Mouse (Mus musculus): ENCODE data around the gene Hjurp. TPM values are rescaled to one million over a fixed set of nuclear protein-coding genes. Genes with fewer than 3 reads are reported as not detected.
"Not testable (repeated sequence)": the region's sequence is repeated elsewhere in the genome, so short reads cannot be mapped to it uniquely, and the experiment has no call there.

Hjurp gene
- total RNA-seq, 2 experiments from 2014 or later, result 124 to 130 TPM

DNA sequence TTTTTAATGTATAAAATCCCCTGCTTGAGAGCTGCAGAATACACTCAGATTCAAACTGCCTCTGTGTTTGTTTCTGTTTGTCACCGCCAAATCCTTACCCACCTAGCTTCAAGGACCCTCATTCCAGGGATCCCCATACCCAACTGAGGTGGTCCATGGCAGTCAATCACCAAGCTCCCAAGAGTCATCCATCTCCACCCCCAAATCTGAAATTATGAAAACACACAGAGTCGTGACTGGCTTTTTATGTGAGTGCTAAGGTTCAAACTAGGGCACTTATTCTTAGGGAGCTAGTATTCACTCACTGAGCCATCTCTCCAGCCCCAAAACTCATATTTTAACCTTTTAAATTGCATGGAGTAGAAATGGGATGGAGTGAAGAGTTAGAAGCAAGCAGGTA, 52.1 kb downstream of the Hjurp start:
- DNase-seq (ENCODE audit: low spot score in 2 of 2), result not testable (repeated sequence)

DNA sequence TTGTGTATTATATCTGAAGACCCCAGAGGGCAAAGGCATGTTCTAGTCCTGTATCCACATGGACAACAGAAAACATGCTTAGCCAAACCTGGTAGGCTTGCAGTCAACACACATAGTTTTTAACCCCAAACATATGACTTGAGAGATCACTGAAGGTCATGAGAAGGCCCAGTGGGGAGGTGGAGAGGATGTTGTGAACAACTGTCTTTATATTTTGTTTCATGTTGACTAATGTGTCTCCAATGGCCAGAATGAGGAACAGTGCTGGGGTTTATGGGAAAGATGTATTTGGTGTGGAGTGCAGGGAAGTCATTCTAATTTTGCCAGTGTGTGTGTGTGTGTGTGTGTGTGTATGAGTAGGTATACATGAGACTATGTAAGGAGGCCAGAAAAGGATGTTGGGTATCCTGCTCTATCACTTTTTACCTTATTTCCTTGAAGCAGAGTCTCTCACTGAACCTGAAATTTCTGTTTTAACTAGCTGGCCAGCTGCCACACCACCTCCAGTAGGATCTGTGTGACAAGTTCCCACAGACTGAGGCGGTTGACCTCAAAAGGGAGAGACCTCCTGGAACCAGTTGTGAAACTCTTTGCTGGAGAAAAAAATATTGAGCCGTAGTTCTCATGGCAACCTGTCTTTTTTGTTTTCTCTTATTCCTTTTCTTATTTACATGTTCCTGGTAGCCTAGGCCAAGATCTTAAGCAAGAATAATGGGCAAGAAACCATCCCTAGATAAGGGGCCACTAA, 53.2 kb downstream of the Hjurp start:
- DNase-seq (ENCODE audit: low spot score in 2 of 2), result no peak

DNA sequence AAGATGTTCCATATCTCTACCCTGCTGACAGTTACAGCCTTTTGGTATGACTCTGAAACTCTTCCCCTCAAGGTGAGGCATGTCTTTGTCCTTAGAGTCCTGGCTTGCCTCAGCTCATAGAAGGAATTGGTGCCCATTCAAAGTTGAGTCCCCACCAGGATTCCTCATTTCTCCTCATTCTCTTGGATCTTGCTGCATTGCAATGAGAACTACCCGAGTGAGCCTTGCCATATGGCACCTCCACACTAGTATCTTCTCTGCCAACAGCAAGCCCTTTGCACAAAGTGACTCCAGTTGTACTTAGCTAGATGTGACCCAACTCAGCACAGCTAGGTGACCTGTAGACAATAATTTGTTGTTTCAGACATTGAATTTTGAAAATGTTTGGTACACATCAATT, 53.8 kb downstream of the Hjurp start:
- DNase-seq (ENCODE audit: low spot score in 2 of 2), result no peak

DNA sequence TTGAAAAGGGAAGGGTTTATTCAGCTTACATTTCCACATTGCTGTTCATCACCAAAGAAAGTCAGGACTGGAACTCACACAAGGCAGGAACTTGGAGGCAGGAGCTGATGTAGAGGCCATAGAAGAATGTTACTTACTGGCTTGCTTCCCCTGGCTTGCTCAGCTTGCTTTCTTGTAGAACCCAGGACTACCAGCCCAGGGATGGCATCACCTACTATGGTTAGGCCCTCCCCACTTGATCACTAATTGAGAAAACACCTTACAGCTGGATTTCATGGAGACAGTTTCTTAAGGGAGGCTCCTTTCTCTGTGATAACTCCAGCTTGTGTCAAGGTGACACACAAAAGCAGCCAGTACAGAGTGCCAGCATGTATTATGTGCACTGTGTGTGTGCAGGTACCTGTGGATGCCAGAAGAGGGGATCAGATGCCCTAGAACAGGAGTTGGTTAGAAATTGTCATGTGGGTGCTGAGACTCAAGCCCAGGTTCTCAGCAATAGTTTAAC, 54.4 kb downstream of the Hjurp start:
- DNase-seq (ENCODE audit: low spot score in 2 of 2), result not testable (repeated sequence)

DNA sequence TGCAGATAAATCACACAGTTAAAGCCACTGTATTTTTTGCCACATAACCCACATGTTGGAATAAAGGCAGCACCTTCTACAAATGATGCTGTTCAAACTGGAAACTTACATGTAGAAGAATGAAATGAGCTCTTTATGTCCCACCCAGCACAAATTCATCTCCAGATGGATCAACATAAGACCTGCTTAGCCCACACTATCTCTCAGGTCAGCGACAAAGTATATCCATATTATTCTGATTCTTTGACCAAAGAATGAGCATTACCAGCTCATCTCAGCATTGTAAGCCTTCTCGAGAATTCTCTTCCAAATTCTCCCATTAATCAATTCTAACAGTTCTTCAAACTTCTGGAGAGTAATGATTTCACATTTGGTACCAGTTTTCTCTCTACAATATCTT, 55.2 kb downstream of the Hjurp start:
- DNase-seq (ENCODE audit: low spot score in 2 of 2), result no peak

DNA sequence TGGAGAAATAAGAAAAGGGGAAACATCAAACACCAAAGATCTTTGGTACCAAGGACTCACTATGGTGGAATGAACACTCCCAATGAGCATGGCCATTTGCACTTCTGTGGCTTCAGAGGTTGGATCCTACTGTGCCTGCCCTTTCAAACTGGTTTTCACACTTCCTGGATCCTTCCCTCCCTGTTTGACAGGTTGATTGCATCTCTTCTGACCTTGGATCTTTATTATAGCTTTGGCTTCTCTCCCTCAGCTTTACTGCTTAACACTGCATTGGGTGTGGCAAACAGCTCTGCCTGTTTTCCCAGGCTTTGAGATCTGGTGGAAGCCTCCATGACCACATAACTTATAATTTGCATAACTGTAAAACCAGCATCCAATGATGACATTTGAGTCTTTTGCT, 57.1 kb downstream of the Hjurp start:
- DNase-seq (ENCODE audit: low spot score in 2 of 2), result no peak

DNA sequence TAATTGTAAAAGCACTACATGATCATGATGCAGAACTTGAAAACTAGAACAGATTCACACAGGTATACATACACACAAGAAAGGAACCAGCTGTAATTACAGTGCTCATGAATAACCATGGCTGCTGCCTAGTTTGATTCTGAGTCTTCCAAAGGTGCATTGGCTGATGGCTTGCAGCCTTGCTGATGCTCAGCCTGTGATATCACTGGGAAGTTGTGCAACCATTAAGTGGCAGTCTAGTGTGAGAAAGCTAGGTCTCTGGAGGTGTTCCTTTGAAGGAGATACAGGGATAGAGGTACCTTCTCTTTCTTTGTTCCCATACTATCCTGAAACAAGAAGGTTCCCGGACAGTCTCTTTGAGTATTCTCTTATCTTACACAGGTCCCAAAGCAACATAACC, 58.4 kb downstream of the Hjurp start:
- DNase-seq (ENCODE audit: low spot score in 2 of 2), result no peak

DNA sequence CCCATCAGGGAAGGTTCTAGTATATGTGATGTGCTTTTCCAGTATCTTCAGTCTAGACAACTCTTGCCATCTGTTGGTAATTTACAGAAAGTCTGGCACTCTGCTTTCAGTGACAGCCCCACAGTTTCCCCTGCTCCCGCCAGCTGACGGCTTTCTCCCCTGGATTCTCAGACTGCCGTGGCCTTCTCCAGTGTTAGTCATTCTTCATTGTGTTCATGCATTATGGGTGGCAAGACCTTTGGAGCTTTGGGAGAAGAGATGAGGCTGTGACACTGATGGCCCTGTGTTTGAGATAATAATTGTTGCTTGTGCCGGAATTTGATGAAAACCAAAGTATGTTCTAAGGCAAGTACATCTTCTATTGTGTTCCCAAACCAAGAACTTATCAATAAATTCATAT, 58.8 kb downstream of the Hjurp start:
- DNase-seq (ENCODE audit: low spot score in 2 of 2), result no peak

DNA sequence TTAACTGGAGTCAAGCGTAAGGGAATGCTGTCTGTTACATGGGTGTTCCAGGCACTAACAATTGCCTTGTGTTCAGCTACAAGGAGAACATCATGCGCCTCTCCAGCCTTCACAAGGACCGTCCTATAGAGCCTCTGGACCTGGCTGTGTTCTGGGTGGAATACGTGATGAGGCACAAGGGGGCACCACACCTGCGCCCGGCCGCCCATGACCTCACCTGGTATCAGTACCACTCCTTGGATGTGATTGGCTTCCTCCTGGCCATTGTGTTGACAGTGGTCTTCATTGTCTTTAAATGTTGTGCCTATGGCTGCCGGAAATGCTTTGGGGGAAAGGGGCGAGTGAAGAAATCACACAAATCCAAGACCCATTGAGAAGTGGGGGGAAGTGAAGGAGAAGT, 59.4 kb downstream of the Hjurp start:
- no peak for DNase-seq (ENCODE audit: low spot score in 2 of 2)

DNA sequence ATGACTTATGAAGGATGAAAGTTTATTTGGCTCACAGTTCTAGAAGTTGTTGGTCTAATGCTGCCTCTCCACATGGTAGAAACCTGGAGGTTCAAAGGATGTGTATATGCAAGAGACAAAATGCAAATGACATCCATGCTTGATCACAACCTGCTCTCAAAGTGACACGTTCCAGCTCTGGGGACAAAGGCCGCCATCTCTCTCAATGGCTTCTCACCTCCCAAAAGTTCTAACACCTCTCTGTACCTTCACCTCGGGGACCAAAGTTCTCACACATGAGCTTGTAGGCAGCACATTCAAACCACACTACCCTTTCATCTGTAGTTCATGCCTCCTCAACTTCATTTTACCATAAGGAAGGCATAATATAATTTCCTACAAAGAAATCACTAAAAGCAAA, 59.9 kb downstream of the Hjurp start:
- no peak for DNase-seq (ENCODE audit: low spot score in 2 of 2)

DNA sequence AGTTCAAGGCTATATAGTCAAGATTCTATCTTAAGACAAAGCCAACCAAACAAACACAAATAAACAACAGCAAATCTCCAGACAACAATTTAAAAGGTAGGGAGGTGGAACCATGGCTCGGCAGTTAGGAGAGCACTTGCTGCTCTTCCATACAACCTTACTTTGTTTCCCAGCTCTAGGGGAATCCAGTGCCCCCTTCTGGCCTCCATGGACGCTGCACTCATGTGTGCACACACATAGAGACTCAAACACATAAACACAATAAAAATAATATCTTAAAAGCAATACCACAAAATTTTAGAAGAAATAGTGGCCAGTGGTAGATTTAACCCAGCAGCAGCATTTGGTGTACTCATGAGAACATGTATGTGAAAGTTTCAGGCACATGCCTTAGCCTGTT, 60.3 kb downstream of the Hjurp start:
- no peak for DNase-seq (ENCODE audit: low spot score in 2 of 2)

DNA sequence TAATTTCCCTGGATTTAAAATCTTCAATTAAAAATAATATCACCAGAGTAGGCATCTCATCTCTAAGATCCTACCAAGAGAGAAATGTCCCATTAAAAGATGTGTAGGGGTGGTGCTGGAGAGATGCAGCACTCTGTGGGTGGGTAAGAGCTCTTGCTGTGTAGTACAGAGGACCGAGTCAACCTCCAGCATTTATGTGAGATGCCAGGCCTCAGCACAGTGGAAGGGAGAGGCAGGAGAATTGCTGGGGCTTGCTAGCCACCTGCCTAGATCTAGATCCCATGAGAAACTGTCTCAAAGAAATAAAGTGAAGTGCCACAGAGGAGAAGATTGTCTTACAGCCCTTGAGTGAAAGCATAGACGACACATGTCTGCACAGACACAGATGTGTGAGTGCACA, 60.9 kb downstream of the Hjurp start:
- no peak for DNase-seq (ENCODE audit: low spot score in 2 of 2)

DNA sequence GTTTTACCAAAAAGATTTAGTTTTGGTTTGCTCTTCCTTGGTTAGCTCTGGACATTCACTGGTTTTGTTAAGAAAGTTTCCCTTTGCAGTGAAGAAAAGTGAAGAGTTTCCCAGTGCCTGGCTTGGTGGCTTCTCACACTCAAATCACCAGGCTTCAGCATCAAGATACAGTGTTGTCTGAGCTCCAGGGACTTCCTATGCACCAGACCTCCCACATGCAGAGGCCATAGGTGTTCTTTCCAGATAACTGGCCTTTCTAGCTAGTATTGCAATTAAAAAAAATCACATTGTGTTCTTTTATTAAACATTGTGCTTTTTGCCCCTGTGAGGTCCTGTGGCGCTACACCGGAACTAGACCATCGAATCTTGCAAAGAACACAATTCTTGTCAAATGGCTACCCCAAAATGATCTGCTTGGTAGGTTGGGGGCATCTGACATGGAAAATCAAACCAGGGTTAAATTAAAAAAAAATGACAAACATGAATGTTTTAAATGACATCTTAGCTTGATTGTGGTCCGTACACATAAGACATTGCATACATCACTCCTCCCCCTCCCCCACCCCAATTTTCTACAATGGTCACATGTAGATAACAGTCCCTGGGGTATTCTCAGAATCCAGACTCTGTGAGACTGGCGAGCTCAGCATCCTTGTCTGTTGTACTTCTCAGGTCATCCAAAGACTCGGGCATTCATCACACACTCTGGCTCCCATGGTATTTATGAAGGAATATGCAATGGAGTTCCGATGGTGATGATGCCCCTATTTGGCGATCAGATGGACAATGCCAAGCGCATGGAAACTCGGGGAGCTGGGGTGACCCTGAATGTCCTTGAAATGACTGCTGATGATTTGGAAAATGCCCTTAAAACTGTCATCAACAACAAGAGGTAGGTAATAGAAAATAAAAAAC, 61.7 kb downstream of the Hjurp start:
- DNase-seq (ENCODE audit: low spot score in 2 of 2), result no peak

DNA sequence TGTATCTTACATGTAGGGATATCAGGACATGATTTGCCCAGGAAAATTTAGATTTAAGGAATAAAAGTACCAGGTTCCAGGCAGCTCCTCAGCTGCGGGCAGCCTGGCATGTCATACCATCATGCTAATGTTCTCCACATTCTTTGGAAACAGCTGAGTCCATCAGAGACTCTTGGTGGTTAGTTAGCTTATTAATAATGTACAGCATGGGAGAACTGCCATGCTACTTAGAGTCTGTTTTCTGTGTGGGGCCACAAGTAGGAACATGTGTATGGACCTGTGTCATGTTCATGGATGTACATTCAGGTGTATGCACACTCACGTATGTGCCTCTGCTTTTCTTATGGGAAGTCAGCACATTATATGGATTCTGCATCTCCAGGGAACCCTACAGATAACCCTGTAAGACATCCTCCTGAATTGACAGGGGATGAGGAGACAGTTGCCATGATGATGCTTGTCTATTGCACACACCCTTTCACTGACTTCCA, 62.9 kb downstream of the Hjurp start:
- DNase-seq (ENCODE audit: low spot score in 2 of 2), result no peak

DNA sequence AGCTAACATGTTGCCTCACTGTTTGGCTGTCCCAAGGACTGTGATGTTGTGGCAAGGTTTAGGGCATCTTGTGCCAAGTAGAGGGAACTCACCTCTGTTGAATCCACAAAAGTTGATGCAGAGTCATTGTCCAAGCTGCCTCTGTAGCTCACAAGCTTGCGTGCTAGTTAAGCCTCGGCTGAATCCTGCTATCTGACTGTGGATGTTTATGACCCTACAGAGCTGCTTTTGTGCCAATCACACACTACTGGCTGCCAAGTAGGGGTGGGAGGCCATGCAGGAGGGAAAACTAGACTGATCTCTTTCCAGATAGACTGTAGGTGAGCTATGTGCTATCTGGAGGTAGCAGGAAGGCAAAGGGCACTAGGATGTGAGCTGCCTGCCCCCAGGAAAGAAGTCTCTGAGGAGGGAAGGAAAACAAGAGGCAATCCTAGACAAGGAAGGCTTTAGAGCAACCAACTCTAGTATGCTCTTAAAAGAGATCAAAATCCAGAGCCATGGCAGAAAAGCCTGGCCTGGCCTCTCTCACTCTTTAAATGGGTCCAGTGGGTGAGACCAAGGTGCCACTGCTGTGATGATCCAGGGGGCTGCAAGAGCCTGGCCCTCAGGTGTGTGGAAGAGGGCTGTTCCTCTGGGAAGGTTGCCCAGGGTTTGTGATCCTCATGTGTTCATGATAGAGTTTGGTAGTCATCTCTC, 63.5 kb downstream of the Hjurp start:
- peak in 1 of 2 experiments; percentile 17 for DNase-seq (ENCODE audit: low spot score in 2 of 2)

DNA sequence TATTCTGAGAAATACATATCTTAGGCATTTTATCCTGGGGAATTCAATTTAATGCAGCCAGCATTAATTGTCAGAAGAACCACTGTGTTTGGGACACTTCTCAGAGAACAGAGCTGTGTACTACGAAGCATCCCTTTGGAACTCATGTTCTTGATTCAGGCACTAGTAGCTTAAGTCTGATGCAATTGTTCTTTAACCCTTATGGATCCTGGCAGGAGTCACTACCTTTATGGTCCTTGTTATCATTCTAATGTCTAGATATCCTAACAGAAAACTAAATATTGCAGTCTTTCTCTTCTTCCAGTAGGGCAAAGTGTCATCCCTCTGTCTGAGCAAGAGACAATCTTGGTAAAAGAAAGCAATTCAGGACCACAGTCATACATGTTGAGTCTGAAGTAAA, 64.4 kb downstream of the Hjurp start:
- no peak for DNase-seq (ENCODE audit: low spot score in 2 of 2)

Other genes starting within 250 kb of the Hjurp start
- gene Ugt1a10, start 222.2 kb downstream of the Hjurp start, total RNA-seq (2021), result 1 to 10 TPM; 2.8 to 3.2 TPM
- gene Ugt1a9, start 206.8 kb downstream of the Hjurp start, total RNA-seq (2021), result 1 to 10 TPM in 1 of 2 experiments, under 1 TPM in 1; 0.22 to 2.3 TPM
- not detected for gene Ugt1a8, start 189.8 kb downstream of the Hjurp start, total RNA-seq (2021)
- 1 to 10 TPM; 2.1 to 5.4 TPM for gene Ugt1a7c, start 182.6 kb downstream of the Hjurp start, total RNA-seq (2021)
- 1 to 10 TPM; 1.7 to 8.0 TPM for gene Ugt1a6b, start 174.4 kb downstream of the Hjurp start, total RNA-seq (2021)
- gene Ugt1a6a, start 142.8 kb downstream of the Hjurp start, total RNA-seq (2021), result 1 to 10 TPM; 5.2 to 6.3 TPM
- under 1 TPM; 0.64 to 0.68 TPM for gene Ugt1a5, start 111.6 kb downstream of the Hjurp start, total RNA-seq (2021)
- 10 to 100 TPM in 1 of 2 experiments, 1 to 10 TPM in 1; 1.0 to 31.4 TPM for gene Ugt1a2, start 77.0 kb downstream of the Hjurp start, total RNA-seq (2021)
- gene Dnajb3, start 71.9 kb downstream of the Hjurp start, total RNA-seq (2021), result 1 to 10 TPM; 3.3 to 4.2 TPM
- gene Ugt1a1, start 65.7 kb downstream of the Hjurp start, total RNA-seq (2021), result 10 to 100 TPM in 1 of 2 experiments, 1 to 10 TPM in 1; 1.5 to 43.6 TPM
- under 1 TPM; 0.20 to 0.42 TPM for gene Mroh2a, start 50.6 kb downstream of the Hjurp start, total RNA-seq (2021)
- under 1 TPM in 1 of 2 experiments, not detected in 1; 0.06 TPM for gene Trpm8, start within 50 bp of the Hjurp start, total RNA-seq (2021)
- gene Spp2, start 129.3 kb upstream of the Hjurp start, total RNA-seq (2021), result 10 to 100 TPM; 42.2 to 83.6 TPM
- not detected for gene Glrp1, start 232.4 kb upstream of the Hjurp start, total RNA-seq (2021)

All from adrenal gland, postnatal 4 days (tissue).